In genomic region chr8:94702844-94703813, GRCm38 (mm10) we compare ENCODE assay signal across 8 mouse cellular contexts. TPM values are rescaled to one million over a fixed set of nuclear protein-coding genes. Genes with fewer than 3 reads are reported as not detected.
A peak's percentile ranks its signal among the peaks of the same experiment; 100 is the strongest.
DNase-seq lines count a peak whose midpoint lies in the region; ATAC-seq lines count a peak whose summit lies in the region.

No protein-coding gene starts in this region.

- H3K4me3 ChIP-seq in hindbrain, embryonic 14.5 days (replicated peaks; ENCODE audit: low read length): peak overlapping the region; percentile 50

- H3K27me3 ChIP-seq in hindbrain, embryonic 14.5 days (ENCODE audit: control insufficient read depth, insufficient read depth, low read length): peaks cover under 1% of the 10 kb centered on the region; the same call in 1 of the 2 replicates

- no peaks in the 10 kb centered on the region for H3K9me3 ChIP-seq in hindbrain, embryonic 14.5 days (ENCODE audit: control insufficient read depth, low read length)

- H3K4me1 ChIP-seq in hindbrain, embryonic 14.5 days (replicated peaks; ENCODE audit: control insufficient read depth, insufficient read depth, low read length): no peaks in the 10 kb centered on the region

- peak overlapping the region; percentile 52 for H3K4me2 ChIP-seq in hindbrain, embryonic 14.5 days (replicated peaks)

- no peaks in the 10 kb centered on the region for H3K36me3 ChIP-seq in hindbrain, embryonic 14.5 days (replicated peaks; ENCODE audit: control insufficient read depth, insufficient read depth)

- peak; percentile 88 for DNase-seq in R1 (ENCODE audit: low read depth, low spot score)
- DNase-seq in cerebellum, postnatal 14 days: peak; percentile 76
- DNase-seq in frontal cortex, postnatal 14 days (ENCODE audit: low spot score in 2 of 2): peak; percentile 73 to 77
- DNase-seq in hindbrain, embryonic 14.5 days (ENCODE audit: low spot score): peak; percentile 87
- peak; percentile 80 to 84 for DNase-seq in layer of hippocampus, postnatal 36 days
- DNase-seq in lung, postnatal 36 days: peak; percentile 94
- DNase-seq in right cerebral cortex, adult 18-20 months: peak; percentile 87
- DNase-seq in urinary bladder, adult 2 months (ENCODE audit: low spot score): peak; percentile 65

- WGBS in hindbrain, embryonic 14.5 days: under 1% methylated on average over 35 of the region's 35 CpGs

- peak overlapping the region; percentile 61 for H3K9ac ChIP-seq in hindbrain, embryonic 14.5 days

- ATAC-seq in hindbrain, embryonic 14.5 days (ENCODE audit: low FRiP score): peak; percentile 85

- peak overlapping the region; percentile 80 for H3K27ac ChIP-seq in hindbrain, embryonic 14.5 days

RNA-seq across cellular contexts. Expression of gene Pllp, which starts 7.1 kb away (rescaled TPM):
- polyA plus RNA-seq in hindbrain, embryonic 14.5 days (2014; fragmentation: Nextera tagmentation; extraction: Ambion mirVana): 2.0 and 2.2 TPM in 2 replicates
- total RNA-seq in layer of hippocampus, postnatal 36 days (2021): 10 to 100 TPM; 41.5 to 47.1 TPM
- polyA plus RNA-seq in urinary bladder, adult 2 months (2012; rRNA removed): 82.4 and 99.3 TPM in 2 replicates

RNA-seq across cellular contexts. Expression of gene Arl2bp, which starts 36.7 kb away (rescaled TPM):
- polyA plus RNA-seq in hindbrain, embryonic 14.5 days (2014; fragmentation: Nextera tagmentation; extraction: Ambion mirVana): 88.2 and 96.3 TPM in 2 replicates
- total RNA-seq in layer of hippocampus, postnatal 36 days (2021): 100 to 1,000 TPM; 150 to 161 TPM
- 113 and 116 TPM in 2 replicates for polyA plus RNA-seq in urinary bladder, adult 2 months (2012; rRNA removed)

RNA-seq across cellular contexts. Expression of gene Ccl22, which starts 42.3 kb away (rescaled TPM):
- not detected in 2 replicates for polyA plus RNA-seq in hindbrain, embryonic 14.5 days (2014; fragmentation: Nextera tagmentation; extraction: Ambion mirVana)
- total RNA-seq in layer of hippocampus, postnatal 36 days (2021): not detected
- 1.6 and 2.3 TPM in 2 replicates for polyA plus RNA-seq in urinary bladder, adult 2 months (2012; rRNA removed)

Comparison
In these comparisons a context has a peak if more than half of its experiments do, and no peak if none do; other contexts are left out.
1. Peak in every context shown above with its lines: DNase-seq, ATAC-seq, H3K4me3 ChIP-seq and H3K27ac ChIP-seq.
2. RNA of gene Pllp, which starts 7.1 kb away (polyA plus RNA-seq): 82.4 to 99.3 TPM in urinary bladder, adult 2 months; 2.0 to 2.2 TPM in hindbrain, embryonic 14.5 days; every median in the first group is over 10 times any median in the second.